Comparison of ENCODE assay signal across 8 mouse cellular contexts in the genomic region with DNA sequence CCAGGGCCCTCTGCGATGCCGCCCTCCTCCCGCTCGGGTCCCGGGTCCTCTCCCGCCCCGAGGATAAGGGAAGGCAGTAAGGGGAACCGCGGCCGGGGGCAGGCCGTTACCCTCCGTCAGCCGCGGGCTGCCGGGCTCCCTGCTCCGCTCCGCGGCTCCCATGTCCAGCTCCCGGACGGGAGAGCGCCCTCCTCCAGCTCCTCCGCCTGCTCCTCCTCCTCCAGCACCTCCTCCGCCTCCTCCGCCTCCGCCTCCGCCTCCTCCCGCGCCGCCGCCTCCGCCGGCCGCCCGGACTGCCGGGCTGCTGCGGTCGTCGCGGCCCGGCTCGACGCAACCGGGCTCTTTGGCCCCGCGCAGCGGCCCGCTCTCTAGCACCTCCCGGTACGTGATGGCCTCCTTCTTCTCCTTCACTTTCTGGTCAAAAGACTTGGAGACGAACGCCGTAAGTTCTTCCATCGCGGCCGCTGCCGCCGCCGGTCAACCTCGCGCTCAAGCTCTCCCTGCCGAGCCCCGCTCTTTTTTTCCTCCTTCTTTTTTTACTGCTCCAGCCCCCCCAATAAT. TPM values are rescaled to one million over a fixed set of nuclear protein-coding genes. Genes with fewer than 3 reads are reported as not detected.
A peak's percentile ranks its signal among the peaks of the same experiment; 100 is the strongest.
DNase-seq lines count a peak whose midpoint lies in the region; ATAC-seq and TF ChIP-seq lines count a peak whose summit lies in the region.

A gene (plus strand): TSS at position 290 of the 561 bp plus-strand sequence.

- DNase-seq in ovary, adult 18-20 months (ENCODE audit: low spot score) = peak; percentile 49
- no peak for DNase-seq in ovary, postnatal 14 days (ENCODE audit: low spot score)
- peak; percentile 72 for DNase-seq in gastrocnemius, postnatal 14 days
- peak; percentile 43 for DNase-seq in induced T-regulatory cell, adult 2 months (ENCODE audit: low read depth)
- peak; percentile 69 for DNase-seq in midbrain, embryonic 14.5 days
- DNase-seq in thymus, postnatal 4 days = peak; percentile 49

- under 1% methylated on average over 59 of the region's 62 CpGs for WGBS in limb, embryonic 12.5 days
- under 1% methylated on average over 57 of the region's 62 CpGs for WGBS in midbrain, embryonic 14.5 days

- no peak for TF ChIP-seq POLR2A in bone marrow macrophage, adult 2 months (IDR thresholded peaks at IDR 0.05; ENCODE audit: borderline replicate concordance, low read depth, low read length)

- no peak for TF ChIP-seq CTCF in bone marrow macrophage, adult 2 months (IDR thresholded peaks at IDR 0.05; ENCODE audit: low read depth, low read length)

- H3K4me2 ChIP-seq in limb, embryonic 12.5 days = peak within 1 kb of the TSS; percentile 76
- H3K4me2 ChIP-seq in midbrain, embryonic 14.5 days (ENCODE audit: low read length) = peak within 1 kb of the TSS; percentile 43

- H3K9me3 ChIP-seq in limb, embryonic 12.5 days = no peaks in the 10 kb centered on the region
- no peaks in the 10 kb centered on the region for H3K9me3 ChIP-seq in midbrain, embryonic 14.5 days (ENCODE audit: control insufficient read depth, low read length)

- H3K27ac ChIP-seq in bone marrow macrophage, adult 2 months (ENCODE audit: insufficient read depth, low read depth, low read length) = no peak within 1 kb of the TSS
- H3K27ac ChIP-seq in limb, embryonic 12.5 days = peak within 1 kb of the TSS; percentile 99
- H3K27ac ChIP-seq in midbrain, embryonic 14.5 days (replicated peaks; ENCODE audit: low read depth, low read length) = peak within 1 kb of the TSS; percentile 91

- no peak for ATAC-seq in limb, embryonic 12.5 days (ENCODE audit: insufficient number of reproducible peaks, insufficient read depth, low FRiP score, low TSS enrichment, low read depth)
- peak; percentile 16; the same call in 1 of the 2 replicates for ATAC-seq in midbrain, embryonic 14.5 days (ENCODE audit: low FRiP score, low TSS enrichment)

- peak within 1 kb of the TSS; percentile 55 for H3K4me3 ChIP-seq in bone marrow macrophage, adult 2 months (ENCODE audit: insufficient read depth, low read length)
- peak within 1 kb of the TSS; percentile 73 for H3K4me3 ChIP-seq in limb, embryonic 12.5 days (replicated peaks)
- peak within 1 kb of the TSS; percentile 54 for H3K4me3 ChIP-seq in midbrain, embryonic 14.5 days (replicated peaks; ENCODE audit: low read depth, low read length)

- H3K36me3 ChIP-seq in limb, embryonic 12.5 days = no peaks in the 10 kb centered on the region
- H3K36me3 ChIP-seq in midbrain, embryonic 14.5 days (ENCODE audit: control insufficient read depth, insufficient read depth, low read length) = no peaks in the 10 kb centered on the region

- intact Hi-C loops in gastrocnemius, postnatal 14 days (cut with DNase I; ENCODE audit: low total_unique reads) = no loop called here

- H3K9ac ChIP-seq in limb, embryonic 12.5 days (replicated peaks) = peak within 1 kb of the TSS; percentile 97
- peak within 1 kb of the TSS; percentile 73 for H3K9ac ChIP-seq in midbrain, embryonic 14.5 days (replicated peaks; ENCODE audit: low read length)

- H3K4me1 ChIP-seq in bone marrow macrophage, adult 2 months (ENCODE audit: control insufficient read depth, insufficient read depth, low read length) = 0 out of 2 replicates have a peak, but pooled peaks cover 8% of the 10 kb centered on the region
- peaks cover 19% of the 10 kb centered on the region for H3K4me1 ChIP-seq in limb, embryonic 12.5 days (replicated peaks)
- peaks cover 8% of the 10 kb centered on the region; the same call in 1 of the 2 replicates for H3K4me1 ChIP-seq in midbrain, embryonic 14.5 days (ENCODE audit: control insufficient read depth, insufficient read depth, low read length)

- H3K27me3 ChIP-seq in limb, embryonic 12.5 days = peaks cover 43% of the 10 kb centered on the region
- peaks cover 34% of the 10 kb centered on the region for H3K27me3 ChIP-seq in midbrain, embryonic 14.5 days (ENCODE audit: control insufficient read depth, insufficient read depth, low read length)

RNA-seq across cellular contexts. Expression of the gene that starts here (rescaled TPM):
- 36.8 and 39.2 TPM in 2 replicates for polyA plus RNA-seq in bone marrow macrophage, adult 2 months (2012; ENCODE audit: insufficient read depth, insufficient read length, missing spikeins)
- total RNA-seq in gastrocnemius, postnatal 14 days (2021) = 10 to 100 TPM; 17.0 to 19.1 TPM
- 47.4 and 49.5 TPM in 2 replicates for polyA plus RNA-seq in limb, embryonic 12.5 days (2016; fragmentation: Nextera tagmentation; extraction: Ambion mirVana)
- polyA plus RNA-seq in midbrain, embryonic 14.5 days (2014; fragmentation: Nextera tagmentation; extraction: Ambion mirVana) = 42.2 and 50.9 TPM in 2 replicates
